ENCODE assay signal across 20 mouse cellular contexts in the genomic region with DNA sequence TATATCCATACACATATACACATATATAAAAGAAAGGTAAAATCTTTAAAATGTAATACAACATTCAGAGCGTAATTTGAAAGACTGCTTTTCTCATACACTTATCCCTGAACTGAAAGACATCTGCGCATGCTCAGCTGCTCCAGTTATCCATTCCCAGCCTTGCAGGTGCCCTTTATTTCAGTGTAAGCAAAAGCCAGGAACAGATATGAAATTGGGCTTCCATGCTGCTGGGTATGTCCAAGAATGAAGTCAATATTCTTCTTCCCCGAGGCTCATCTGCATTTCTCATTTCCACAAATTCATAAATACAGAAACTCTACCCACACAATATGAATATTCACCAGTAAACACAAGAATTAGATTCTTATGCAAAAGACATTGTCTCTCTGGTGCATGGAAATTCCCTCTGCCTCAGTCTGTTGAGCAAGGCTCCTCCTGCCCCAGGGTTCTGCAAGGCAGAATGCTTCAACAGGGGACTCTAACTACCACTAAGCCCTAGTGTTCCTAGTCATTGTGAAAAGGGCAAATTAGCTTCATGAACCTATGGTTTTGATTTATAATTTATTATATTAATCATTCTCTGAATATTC.
DNase-seq lines count a peak whose midpoint lies in the region; ATAC-seq and TF ChIP-seq lines count a peak whose summit lies in the region.
"Had no signal": no experiment of that assay in that cellular context is flagged by ENCODE, and none has a peak within 500 bp of the region (broad histone marks: within the 10 kb centered on the region; RNA-seq: fewer than 3 reads in every experiment).

No protein-coding gene starts in this region.

- no peaks in the 10 kb centered on the region for H3K36me3 ChIP-seq in hindbrain, embryonic 14.5 days (replicated peaks; ENCODE audit: control insufficient read depth, insufficient read depth)
- H3K36me3 ChIP-seq in hindbrain, embryonic 13.5 days, result no peaks in the 10 kb centered on the region
- no peaks in the 10 kb centered on the region for H3K36me3 ChIP-seq in CH12.LX (replicated peaks in 1 of 2; ENCODE audit: control insufficient read depth in 1 of 2, insufficient read depth in 1 of 2, low read length in 1 of 2)
- H3K36me3 ChIP-seq: heart, embryonic 10.5 days; kidney, embryonic 15.5 days; limb, embryonic 13.5 days; liver, embryonic 13.5 days; midbrain, embryonic 12.5 days had no signal

- H3K4me3 ChIP-seq in hindbrain, embryonic 14.5 days (replicated peaks; ENCODE audit: low read length), result no peak overlapping the region
- H3K4me3 ChIP-seq in hindbrain, embryonic 13.5 days, result no peak overlapping the region
- H3K4me3 ChIP-seq in CH12.LX (replicated peaks in 1 of 3; ENCODE audit: low read depth in 2 of 3, low read length in 2 of 3, poor library complexity in 1 of 3), result no peak overlapping the region
- H3K4me3 ChIP-seq: heart, embryonic 10.5 days; kidney, embryonic 15.5 days; limb, embryonic 13.5 days; liver, embryonic 13.5 days; midbrain, embryonic 12.5 days had no signal

- no peak for ATAC-seq in hindbrain, embryonic 14.5 days (ENCODE audit: low FRiP score)
- ATAC-seq in hindbrain, embryonic 13.5 days (ENCODE audit: low FRiP score), result no peak
- ATAC-seq: forebrain, embryonic 14.5 days had no signal

- dilution Hi-C loops in CH12.LX (cut with MboI; ENCODE audit: extremely low pct_ligation_motif_present, extremely low pct_unique_long_range_greater_than_20kb, low sequenced_read_pairs), result no loop called here

- no peak overlapping the region for H3K4me2 ChIP-seq in hindbrain, embryonic 14.5 days (replicated peaks)
- H3K4me2 ChIP-seq in hindbrain, embryonic 13.5 days, result no peak overlapping the region
- H3K4me2 ChIP-seq in CH12.LX (ENCODE audit: insufficient read depth, low read depth, poor library complexity, severe bottlenecking), result no peak overlapping the region; the same call in 1 of the 2 replicates
- H3K4me2 ChIP-seq: kidney, embryonic 15.5 days; limb, embryonic 13.5 days; liver, embryonic 13.5 days; midbrain, embryonic 12.5 days had no signal

- 89% methylated on average over 3 of the region's 3 CpGs for WGBS in hindbrain, embryonic 14.5 days
- whole genome bisulfite sequencing in hindbrain, embryonic 13.5 days, result 88% methylated on average over 3 of the region's 3 CpGs

- H3K9me3 ChIP-seq in hindbrain, embryonic 14.5 days (ENCODE audit: control insufficient read depth, low read length), result no peaks in the 10 kb centered on the region
- H3K9me3 ChIP-seq in hindbrain, embryonic 13.5 days, result no peaks in the 10 kb centered on the region
- no peaks in the 10 kb centered on the region for H3K9me3 ChIP-seq in CH12.LX (replicated peaks; ENCODE audit: low read length)
- H3K9me3 ChIP-seq: heart, embryonic 10.5 days; kidney, embryonic 15.5 days; limb, embryonic 13.5 days; liver, embryonic 13.5 days; midbrain, embryonic 12.5 days had no signal

- TF ChIP-seq RAD21 in CH12.LX (IDR thresholded peaks at IDR 0.05; ENCODE audit: low read depth, low read length), result no peak

- no peak for TF ChIP-seq CTCF in CH12.LX (conservative IDR thresholded peaks at IDR 0.05 in 1 of 2, IDR thresholded peaks at IDR 0.05 in 1 of 2; ENCODE audit: low read depth in 2 of 2, low read length in 2 of 2)

- H3K79me2 ChIP-seq in CH12.LX (replicated peaks; ENCODE audit: control insufficient read depth, extremely low read depth, insufficient read depth, poor library complexity, severe bottlenecking), result no peaks in the 10 kb centered on the region

- intact Hi-C loops in left cerebral cortex, postnatal 14 days (cut with DNase I), result no loop called here
- intact Hi-C loops in left cerebral cortex, postnatal 4 days (cut with DNase I), result no loop called here

- no peak for DNase-seq in hindbrain, embryonic 14.5 days (ENCODE audit: low spot score)
- DNase-seq in left cerebral cortex, postnatal 14 days (ENCODE audit: low spot score in 2 of 2), result peak; percentile 32 to 55
- DNase-seq in left cerebral cortex, postnatal 4 days, result no peak
- DNase-seq in CH12.LX (ENCODE audit: extremely low read depth), result peak; percentile 67
- DNase-seq in brain, adult 2 months (ENCODE audit: low read depth, low spot score), result peak; percentile 67
- no peak for DNase-seq in adrenal gland, postnatal 36 days
- DNase-seq: adrenal gland, postnatal 10 days; cerebellum, adult 9-10 months; kidney, adult 11 months; kidney, postnatal 36 days; liver, embryonic 13.5 days; lung, adult 2 months; lung, postnatal 14 days had no signal

- H3K9ac ChIP-seq in hindbrain, embryonic 14.5 days, result no peak overlapping the region
- no peak overlapping the region for H3K9ac ChIP-seq in hindbrain, embryonic 13.5 days
- H3K9ac ChIP-seq in CH12.LX (ENCODE audit: insufficient read depth, low read depth), result no peak overlapping the region
- H3K9ac ChIP-seq: kidney, embryonic 15.5 days; limb, embryonic 13.5 days; liver, embryonic 13.5 days; midbrain, embryonic 12.5 days had no signal

- no peak for TF ChIP-seq POLR2A in CH12.LX (IDR thresholded peaks at IDR 0.05; ENCODE audit: low read depth, low read length)

- TF ChIP-seq EP300 in CH12.LX (IDR thresholded peaks at IDR 0.05; ENCODE audit: low read length), result peak; percentile 46; the same call in 1 of the 2 replicates

- 0 out of 2 replicates have a peak overlapping the region, but pooled peaks have one; percentile 32 for H3K27ac ChIP-seq in hindbrain, embryonic 14.5 days
- no peak overlapping the region for H3K27ac ChIP-seq in hindbrain, embryonic 13.5 days
- no peak overlapping the region for H3K27ac ChIP-seq in CH12.LX (ENCODE audit: insufficient read depth, low read depth)
- H3K27ac ChIP-seq: heart, embryonic 10.5 days; kidney, embryonic 15.5 days; limb, embryonic 13.5 days; liver, embryonic 13.5 days; midbrain, embryonic 12.5 days; stomach, postnatal 0 days had no signal

- 0 out of 2 replicates have a peak, but pooled peaks cover 6% of the 10 kb centered on the region for H3K4me1 ChIP-seq in hindbrain, embryonic 14.5 days (replicated peaks; ENCODE audit: control insufficient read depth, insufficient read depth, low read length)
- H3K4me1 ChIP-seq in hindbrain, embryonic 13.5 days (replicated peaks), result peaks cover 5% of the 10 kb centered on the region; the same call in 1 of the 2 replicates
- H3K4me1 ChIP-seq in CH12.LX (ENCODE audit: control insufficient read depth in 1 of 2, insufficient read depth in 2 of 2), result peaks cover 0 to 16% of the 10 kb centered on the region in 2 experiments; a peak in 2 of 4 replicates
- H3K4me1 ChIP-seq: heart, embryonic 10.5 days; kidney, embryonic 15.5 days; limb, embryonic 13.5 days; liver, embryonic 13.5 days; midbrain, embryonic 12.5 days had no signal

- in situ Hi-C loops in CH12.LX (cut with MboI; ENCODE audit: low pct_ligation_motif_present, low pct_unique_long_range_greater_than_20kb, low sequenced_read_pairs), result no loop called here

- no peaks in the 10 kb centered on the region for H3K27me3 ChIP-seq in hindbrain, embryonic 14.5 days (ENCODE audit: control insufficient read depth, insufficient read depth, low read length)
- no peaks in the 10 kb centered on the region for H3K27me3 ChIP-seq in hindbrain, embryonic 13.5 days
- H3K27me3 ChIP-seq in CH12.LX (replicated peaks), result no peaks in the 10 kb centered on the region
- H3K27me3 ChIP-seq: kidney, embryonic 15.5 days; limb, embryonic 13.5 days; liver, embryonic 13.5 days; midbrain, embryonic 12.5 days had no signal

TF ChIP-seq in CH12.LX, 34 proteins besides CTCF, POLR2A, EP300 and RAD21:
- TF ChIP-seq MAX (IDR thresholded peaks at IDR 0.05; ENCODE audit: low read length), result no peak
- TF ChIP-seq ZNF384 (IDR thresholded peaks at IDR 0.05; ENCODE audit: low read depth, low read length), result no peak
- TF ChIP-seq ZC3H11A (IDR thresholded peaks at IDR 0.05; ENCODE audit: low read depth, low read length), result no peak
- no peak for TF ChIP-seq USF1 (IDR thresholded peaks at IDR 0.05; ENCODE audit: low read depth, low read length)
- no peak for TF ChIP-seq KAT2A (IDR thresholded peaks at IDR 0.05; ENCODE audit: insufficient replicate concordance, low read length)
- no peak for TF ChIP-seq MAZ (IDR thresholded peaks at IDR 0.05; ENCODE audit: low read depth, low read length)
- no peak for TF ChIP-seq E2F4 (IDR thresholded peaks at IDR 0.05; ENCODE audit: insufficient replicate concordance, low read depth, low read length)
- no peak for TF ChIP-seq NELFE (IDR thresholded peaks at IDR 0.05; ENCODE audit: low read depth, low read length)
- TF ChIP-seq TBP (conservative IDR thresholded peaks at IDR 0.05; ENCODE audit: low read depth, low read length), result no peak
- TF ChIP-seq MEF2A (IDR thresholded peaks at IDR 0.05; ENCODE audit: borderline replicate concordance, low read depth, low read length), result no peak
- no peak for TF ChIP-seq SIN3A (IDR thresholded peaks at IDR 0.05; ENCODE audit: low read length)
- TF ChIP-seq UBTF (IDR thresholded peaks at IDR 0.05; ENCODE audit: low read depth, low read length), result no peak
- peak; percentile 36; the same call in 1 of the 2 replicates for TF ChIP-seq IRF4 (IDR thresholded peaks at IDR 0.05; ENCODE audit: low read depth, low read length)
- no peak for TF ChIP-seq USF2 (conservative IDR thresholded peaks at IDR 0.05; ENCODE audit: low read depth, low read length)
- no peak for TF ChIP-seq ELF1 (IDR thresholded peaks at IDR 0.05; ENCODE audit: low read depth, low read length)
- TF ChIP-seq NRF1 (IDR thresholded peaks at IDR 0.05; ENCODE audit: low read depth, low read length), result peak; percentile 50; the same call in 1 of the 2 replicates
- TF ChIP-seq MAFK (IDR thresholded peaks at IDR 0.05; ENCODE audit: insufficient replicate concordance, low read length), result no peak
- no peak for TF ChIP-seq CHD2 (IDR thresholded peaks at IDR 0.05; ENCODE audit: low read length)
- TF ChIP-seq BHLHE40 (IDR thresholded peaks at IDR 0.05; ENCODE audit: low read depth, low read length), result peak; percentile 29; the same call in 1 of the 2 replicates
- no peak for TF ChIP-seq POLR2AphosphoS2 (IDR thresholded peaks at IDR 0.05; ENCODE audit: low read depth, low read length)
- no peak for TF ChIP-seq ZMIZ1 (IDR thresholded peaks at IDR 0.05; ENCODE audit: low read depth, low read length)
- TF ChIP-seq RCOR1 (conservative IDR thresholded peaks at IDR 0.05; ENCODE audit: low read depth, low read length), result no peak

Comparison
In these comparisons a context has a peak if more than half of its experiments do, and no peak if none do; other contexts are left out.
1. DNase-seq: peak in left cerebral cortex, postnatal 14 days (2 of 2), CH12.LX (single experiment) and brain, adult 2 months (single experiment); none in hindbrain, embryonic 14.5 days (single experiment), left cerebral cortex, postnatal 4 days (single experiment) and adrenal gland, postnatal 36 days (0 of 2).